Mouse (Mus musculus): ENCODE data around the gene Thap3.

Thap3 gene

GRCm38 (mm10) chr4:151985886-151986285 is 2.9 kb downstream of the Thap3 start:
- peak; percentile 32 for DNase-seq (ENCODE audit: low read depth, low spot score)

DNA sequence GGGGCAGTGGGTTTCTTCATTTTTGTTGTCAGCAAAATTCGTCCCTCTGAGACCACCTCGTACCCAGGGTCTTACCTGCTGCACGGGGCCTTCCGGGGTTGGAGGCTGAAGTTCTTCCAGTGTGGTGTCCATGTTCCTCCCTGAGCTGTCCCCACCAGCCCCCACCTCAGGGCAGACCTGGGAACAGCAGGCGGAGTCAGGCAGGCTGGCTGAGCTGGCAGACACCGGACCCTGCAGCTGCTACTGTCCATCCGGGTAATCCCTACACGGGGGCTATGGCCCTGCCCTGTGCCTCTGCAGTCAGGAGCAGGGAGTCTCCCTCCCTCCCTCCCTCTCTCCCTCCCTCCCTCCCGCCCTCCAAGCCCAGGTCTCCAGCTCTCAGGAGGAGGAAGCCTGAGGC is 5.2 kb downstream of the Thap3 start:
- no peak for DNase-seq (ENCODE audit: low read depth, low spot score)

DNA sequence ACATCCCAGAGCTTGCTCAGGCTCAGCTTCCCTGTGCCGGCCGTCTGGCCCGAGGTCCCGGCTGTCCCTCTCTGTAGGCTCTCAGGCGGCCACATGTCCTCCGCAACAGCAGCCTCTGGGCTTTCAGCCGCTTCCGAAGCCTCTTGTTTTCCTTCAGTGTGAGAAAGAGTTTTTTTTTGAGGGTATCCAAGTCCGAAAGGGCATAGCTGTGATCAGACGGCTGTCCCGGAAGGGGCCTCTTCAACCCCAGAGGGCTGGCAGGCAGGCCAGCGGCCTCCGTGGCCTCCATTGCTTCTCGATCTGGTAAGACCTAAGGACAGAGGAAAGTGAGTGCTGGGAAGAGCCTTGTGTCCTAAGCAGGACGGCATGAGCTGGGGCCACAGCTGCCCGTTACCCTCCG is 5.8 kb downstream of the Thap3 start:
- no peak for DNase-seq (ENCODE audit: low read depth, low spot score)

GRCm38 (mm10) chr4:151981363-151981762 is 7.4 kb downstream of the Thap3 start:
- peak; percentile 89 for DNase-seq (ENCODE audit: low read depth, low spot score)

GRCm38 (mm10) chr4:151980699-151981098 is 8.1 kb downstream of the Thap3 start:
- no peak for DNase-seq (ENCODE audit: low read depth, low spot score)

DNA sequence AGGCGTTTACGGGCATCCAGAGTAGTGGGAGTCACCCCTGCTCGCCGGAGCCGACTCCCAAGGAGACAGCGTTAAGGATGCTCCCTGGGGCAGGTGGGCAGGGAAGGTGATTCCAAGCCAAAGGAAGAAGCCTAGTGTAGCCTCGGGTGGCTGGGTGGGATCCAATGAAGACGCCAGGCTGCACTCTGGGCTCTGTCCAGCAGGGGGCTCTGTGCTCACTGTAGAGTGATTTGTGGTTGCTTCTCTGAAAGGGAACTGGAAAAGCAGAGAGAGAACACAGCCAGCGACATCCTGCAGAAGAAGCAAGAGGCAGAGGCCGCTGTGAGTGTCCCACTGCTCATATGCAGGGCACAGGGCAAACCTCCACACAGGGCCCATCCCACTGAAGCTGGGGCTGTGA is 11.0 kb downstream of the Thap3 start:
- peak; percentile 93 for DNase-seq (ENCODE audit: low read depth, low spot score)

GRCm38 (mm10) chr4:151975441-151975840 is 13.4 kb downstream of the Thap3 start:
- DNase-seq (ENCODE audit: low read depth, low spot score), result peak; percentile 70

DNA sequence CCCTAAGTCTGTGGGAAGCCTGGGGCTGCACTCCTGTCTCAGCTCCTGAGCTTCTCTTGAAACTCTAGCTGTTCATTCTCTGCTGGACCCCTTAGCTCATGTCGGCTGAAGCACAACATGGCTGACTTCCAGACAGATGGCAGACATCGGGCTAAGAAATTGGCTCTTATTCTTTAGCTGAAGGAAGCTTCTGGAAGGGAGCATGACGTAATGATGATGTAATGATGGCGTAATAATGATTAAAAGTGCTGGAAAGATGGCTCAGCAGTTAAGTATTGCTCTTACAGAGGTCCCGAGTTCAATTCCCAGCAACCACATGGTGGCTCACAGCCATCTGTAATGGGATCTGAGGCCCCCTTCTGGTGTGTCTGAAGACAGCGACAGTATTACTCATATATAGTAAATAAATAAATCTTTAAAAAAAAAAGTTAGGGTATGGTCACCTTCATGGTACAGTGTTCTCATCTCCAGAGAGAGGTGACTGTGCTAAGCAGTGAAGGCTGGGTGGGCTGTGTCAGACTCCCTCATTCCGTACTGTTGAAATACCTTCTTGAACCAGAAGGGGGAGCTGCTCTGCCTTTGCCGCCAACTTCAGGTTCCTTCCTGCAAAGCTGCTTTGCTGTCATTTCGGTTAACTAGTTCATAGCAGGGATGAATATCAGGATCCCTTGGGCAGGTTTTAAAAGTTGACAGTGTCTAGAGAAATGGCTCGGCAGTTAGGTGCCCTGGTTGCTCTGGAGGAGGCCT is 16.4 kb downstream of the Thap3 start:
- peak; percentile 81 for DNase-seq (ENCODE audit: low read depth, low spot score)

GRCm38 (mm10) chr4:151968204-151968921 is 20.4 kb downstream of the Thap3 start:
- DNase-seq (ENCODE audit: low read depth, low spot score), result no peak

DNA sequence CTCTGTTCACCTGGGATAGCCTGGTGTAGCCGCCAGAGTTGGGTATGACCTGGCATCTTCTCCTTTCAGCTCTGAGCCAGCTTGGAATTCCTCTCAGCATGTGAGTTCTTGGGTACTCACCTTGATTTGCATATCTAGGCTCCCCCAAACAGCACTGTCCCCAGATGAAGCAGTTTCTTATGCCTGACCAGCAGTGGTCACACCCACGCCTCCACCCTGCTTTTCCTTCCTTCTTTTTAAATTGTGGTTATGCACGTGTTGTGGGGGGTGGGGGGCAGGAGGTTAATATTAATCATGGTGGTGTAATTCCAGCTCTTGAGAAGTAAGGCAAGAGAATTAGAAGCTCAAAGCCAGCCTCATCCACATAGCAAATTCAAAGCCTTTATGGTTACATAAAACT is 26.0 kb downstream of the Thap3 start:
- DNase-seq (ENCODE audit: low read depth, low spot score), result no peak

DNA sequence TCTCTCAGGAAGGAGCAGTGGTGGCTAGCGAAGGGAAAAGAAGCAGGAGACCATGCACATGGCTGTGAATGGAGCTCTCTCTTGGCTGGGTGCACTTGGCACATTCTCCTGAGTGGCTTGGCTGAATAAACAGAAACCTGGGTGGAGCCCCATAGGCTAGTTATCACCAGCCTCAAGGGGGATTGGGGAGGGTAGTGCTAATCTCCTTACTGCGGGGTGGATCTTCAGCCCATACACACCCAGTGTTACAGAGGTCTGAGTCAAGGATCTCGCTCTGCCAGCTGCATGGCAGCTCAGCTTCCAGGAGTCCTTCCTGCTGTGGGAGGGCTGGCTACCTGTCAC is 28.3 kb downstream of the Thap3 start:
- DNase-seq (ENCODE audit: low read depth, low spot score), result no peak

DNA sequence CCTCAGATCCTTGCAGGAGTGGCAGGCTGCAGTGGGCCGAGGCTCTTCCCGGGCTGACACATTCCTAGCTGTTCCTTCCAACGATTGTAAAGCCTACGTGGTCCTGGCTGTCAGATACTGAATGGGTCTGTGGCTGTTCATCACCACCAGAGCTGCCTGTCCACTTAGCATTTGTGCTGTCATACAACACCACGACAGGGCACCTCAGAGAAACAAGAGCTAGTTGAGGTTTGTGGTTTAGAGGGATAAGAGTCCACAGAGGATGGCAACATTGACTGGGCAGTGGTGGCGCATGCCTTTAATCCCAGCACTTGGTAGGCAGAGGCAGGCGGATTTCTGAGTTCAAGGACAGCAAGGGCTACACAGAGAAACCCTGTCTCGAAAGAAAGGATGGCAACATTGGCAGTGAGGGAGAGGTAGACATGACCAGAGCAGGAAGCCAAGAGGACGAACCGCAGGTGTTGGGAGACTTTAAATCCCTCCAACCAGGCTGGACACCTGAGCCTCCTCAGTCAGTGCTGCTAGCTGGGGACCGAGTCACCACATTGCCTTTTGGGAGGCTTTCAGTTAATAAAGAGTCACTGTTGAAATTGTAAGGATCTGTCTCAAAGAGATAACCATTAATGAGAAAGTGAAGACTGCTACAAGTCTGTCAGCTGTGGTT is 28.8 kb downstream of the Thap3 start:
- DNase-seq (ENCODE audit: low read depth, low spot score), result no peak

DNA sequence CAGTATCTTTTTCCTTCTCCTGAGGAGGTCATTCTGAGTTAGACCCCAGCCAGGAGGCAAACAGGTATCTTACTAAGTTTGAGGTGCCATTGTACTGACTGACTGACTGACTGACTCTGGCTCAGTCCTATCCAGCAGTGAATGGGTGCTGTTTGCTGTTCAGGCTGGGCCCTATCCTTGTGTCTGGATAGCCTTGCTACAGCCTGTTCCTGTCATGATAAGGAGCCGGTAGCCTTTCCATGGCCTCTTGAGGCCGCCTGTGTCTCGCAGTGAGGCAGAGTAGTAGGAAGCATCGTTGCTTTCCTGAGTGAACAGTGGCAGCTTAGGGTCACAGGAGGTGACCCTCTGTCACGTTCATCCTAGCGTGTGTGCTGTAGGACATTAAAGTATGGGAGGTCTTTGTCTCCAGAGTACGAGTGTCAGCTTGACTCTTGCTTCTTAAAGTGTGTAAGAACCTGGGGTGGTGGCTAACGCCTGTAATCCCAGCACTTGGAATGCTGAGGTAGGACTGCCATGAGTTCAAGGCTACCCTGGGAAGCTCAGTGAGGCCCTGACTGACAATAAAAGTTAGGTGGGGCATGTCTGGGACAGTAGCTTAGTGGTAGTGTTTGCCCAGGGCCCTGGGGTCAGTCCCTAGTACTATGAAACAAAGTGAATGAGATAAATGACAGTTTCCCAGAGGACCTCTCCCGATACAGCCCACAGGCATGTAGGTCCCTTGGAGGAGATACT is 31.0 kb downstream of the Thap3 start:
- no peak for DNase-seq (ENCODE audit: low read depth, low spot score)

- no peak for DNase-seq (ENCODE audit: low read depth, low spot score)
Observed at GRCm38 (mm10) chr4:151955791-151956190, 33.0 kb downstream of the Thap3 start.

DNA sequence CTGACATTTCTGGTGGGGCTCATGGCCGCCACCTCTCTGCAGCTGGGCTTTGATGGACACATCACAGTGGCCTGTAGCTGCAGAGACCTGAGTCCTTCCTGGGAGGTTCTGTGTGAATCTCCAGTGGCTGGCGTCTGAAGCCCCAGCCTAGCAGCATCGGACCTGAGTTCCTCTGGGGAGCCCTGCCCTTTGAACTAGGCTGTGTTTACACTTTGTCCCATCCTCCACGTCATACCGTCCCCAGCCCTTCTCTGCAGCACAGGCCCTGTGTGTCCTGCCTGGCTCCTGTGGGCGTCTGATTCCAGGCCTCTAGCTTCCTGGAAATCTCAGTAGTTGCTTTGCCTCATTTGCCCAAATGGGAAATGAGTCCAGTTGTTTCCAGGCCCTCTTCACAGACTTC is 35.6 kb downstream of the Thap3 start:
- DNase-seq (ENCODE audit: low read depth, low spot score), result no peak

- DNase-seq (ENCODE audit: low read depth, low spot score), result no peak
Observed at GRCm38 (mm10) chr4:151948497-151949471, 40.0 kb downstream of the Thap3 start.

GRCm38 (mm10) chr4:151946211-151946610 is 42.6 kb downstream of the Thap3 start:
- no peak for DNase-seq (ENCODE audit: low read depth, low spot score)

DNA sequence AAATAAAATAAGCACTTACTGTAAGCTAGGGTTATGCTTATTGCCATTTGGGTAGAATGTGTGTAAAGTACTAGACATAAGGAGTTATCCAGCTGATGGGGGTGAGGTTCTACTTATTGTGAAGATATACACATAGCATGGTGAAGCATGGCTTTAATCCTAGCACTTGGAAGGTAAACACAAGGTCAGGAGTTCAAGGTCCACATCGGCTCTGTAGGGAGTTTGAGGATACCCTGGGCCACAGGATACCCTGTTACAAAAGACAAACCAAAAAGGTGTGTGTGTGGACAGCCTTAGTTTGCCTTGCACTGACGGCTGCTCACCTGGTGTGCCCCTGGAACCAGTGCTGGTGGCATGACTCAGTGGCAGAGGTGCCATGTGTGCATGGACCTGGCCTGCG is 50.7 kb downstream of the Thap3 start:
- no peak for DNase-seq (ENCODE audit: low read depth, low spot score)

DNA sequence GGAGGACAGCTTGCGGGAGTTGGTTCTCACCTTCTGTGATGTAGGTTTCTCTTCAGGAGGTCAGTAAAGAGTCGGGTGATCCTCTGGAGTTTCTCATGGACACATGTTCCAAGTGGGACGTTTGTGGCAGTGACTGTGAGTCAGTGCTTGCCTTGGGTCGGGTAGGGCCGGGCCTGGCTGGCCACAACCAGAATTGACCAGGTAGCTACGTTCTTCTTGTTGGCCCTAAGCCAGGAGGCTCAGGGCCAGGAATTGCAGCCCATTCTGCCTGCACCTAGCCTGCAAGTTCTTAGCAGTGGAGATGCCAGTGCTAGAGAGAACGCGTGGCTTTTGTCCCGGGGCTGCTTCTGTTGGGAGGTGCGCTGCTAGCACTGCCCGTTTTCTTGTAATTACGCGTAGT is 51.4 kb downstream of the Thap3 start:
- DNase-seq (ENCODE audit: low read depth, low spot score), result peak; percentile 65

- peak; percentile 35 for DNase-seq (ENCODE audit: low read depth, low spot score)
Observed at GRCm38 (mm10) chr4:151934215-151934572, 54.6 kb downstream of the Thap3 start.

Measured in ZHBTc4 (cell line).